Mouse (Mus musculus) kidney, postnatal 0 days (tissue): ENCODE results near the gene Serinc5. TPM values are rescaled to one million over a fixed set of nuclear protein-coding genes. Genes with fewer than 3 reads are reported as not detected.
"Not testable (repeated sequence)": the region's sequence is repeated elsewhere in the genome, so short reads cannot be mapped to it uniquely, and the experiment has no call there.

Experiments used
- ATAC-seq: fragments of 200-750 bp; cut with Nextera tagmentation; replicated peaks from 2 replicates; pipeline ENCODE4 v1.8.0; 2017; ENCODE audit warnings: low read depth, moderate number of reproducible peaks, moderate TSS enrichment, moderate library complexity; ENCODE audit not compliant: low FRiP score
- DNase-seq: peaks from one replicate; pipeline ENCODE4 v3.0.0-alpha.2; 2016; ENCODE audit warnings: low spot score
- H3K27ac ChIP-seq: fragments of 300-500 bp; sonication (generic); 2 replicates; pipeline ENCODE4 v1.5.1; 2014; ENCODE audit warnings: mild to moderate bottlenecking
- H3K27me3 ChIP-seq: fragments of 300-500 bp; sonication (generic); 2 replicates; pipeline ENCODE4 v1.6.1; 2014; ENCODE audit warnings: low read length, mixed read lengths; ENCODE audit not compliant: insufficient read depth
- H3K36me3 ChIP-seq: fragments of 300-500 bp; sonication (generic); 2 replicates; pipeline ENCODE4 v1.6.1; 2014; ENCODE audit warnings: low read length, mixed read lengths; ENCODE audit not compliant: insufficient read depth
- H3K4me1 ChIP-seq: fragments of 300-500 bp; sonication (generic); replicated peaks from 2 replicates; pipeline ENCODE4 v1.6.1; 2014; ENCODE audit warnings: antibody characterized with exemption, low read length, mixed read lengths; ENCODE audit not compliant: insufficient read depth
- H3K4me2 ChIP-seq: fragments of 300-500 bp; sonication (generic); 2 replicates; pipeline ENCODE4 v1.6.1; 2014; ENCODE audit warnings: mild to moderate bottlenecking, low read length, moderate library complexity, mixed read lengths
- H3K4me3 ChIP-seq: fragments of 300-500 bp; sonication (generic); replicated peaks from 2 replicates; pipeline ENCODE4 v1.5.1; 2014; ENCODE audit warnings: low read depth, low read length
- H3K9ac ChIP-seq: fragments of 300-500 bp; sonication (generic); 2 replicates; pipeline ENCODE4 v1.6.1; 2014; ENCODE audit warnings: low read depth, low read length
- H3K9me3 ChIP-seq: fragments of 300-500 bp; sonication (generic); replicated peaks from 2 replicates; pipeline ENCODE4 v1.6.1; 2016; ENCODE audit warnings: low read length, inconsistent platforms, mixed read lengths
- CTCF ChIP-seq: IDR thresholded peaks from 2 replicates; pipeline ENCODE4 v1.5.1; 2016; ENCODE audit warnings: antibody characterized with exemption, low read depth, mild to moderate bottlenecking, moderate library complexity
- WGBS: fragments of 180-500 bp; shearing (Covaris S2); extraction: QIAGEN DNeasy Blood & Tissue Kit; methylation state at CpG from one replicate; pipeline ENCODE4 v1.1.7; 2014; 5-methylcytosine and 5-hydroxymethylcytosine counted together
- polyA plus RNA-seq: library from polyadenylated mRNA; unstranded; fragments of >200 nt; fragmentation: Nextera tagmentation; extraction: Ambion mirVana; gene quantifications from 2 replicates; pipeline ENCODE4 v1.2.1, GENCODE M21; 2015

Gene Serinc5
- polyA plus RNA-seq, 1 experiment from 2014 or later = 14.8 TPM

GRCm38 (mm10) chr13:92683464-92683863 is 72.6 kb downstream of the Serinc5 start:
- 59% methylated on average over 4 of the region's 4 CpGs for WGBS
- no peaks in the 10 kb centered on the region; the same call in 1 of the 2 replicates for H3K4me1 ChIP-seq
- ATAC-seq (no peak), DNase-seq (no peak)
- no peak overlapping the region for H3K27ac ChIP-seq
- no peak overlapping the region for H3K4me3 ChIP-seq
- no peaks in the 10 kb centered on the region for H3K27me3 ChIP-seq
- TF ChIP-seq CTCF = no peak
- no peak overlapping the region for H3K4me2 ChIP-seq
- no peaks in the 10 kb centered on the region for H3K9me3 ChIP-seq
- no peak overlapping the region for H3K9ac ChIP-seq
- 0 out of 2 replicates have a peak, but pooled peaks cover 10% of the 10 kb centered on the region for H3K36me3 ChIP-seq

DNA sequence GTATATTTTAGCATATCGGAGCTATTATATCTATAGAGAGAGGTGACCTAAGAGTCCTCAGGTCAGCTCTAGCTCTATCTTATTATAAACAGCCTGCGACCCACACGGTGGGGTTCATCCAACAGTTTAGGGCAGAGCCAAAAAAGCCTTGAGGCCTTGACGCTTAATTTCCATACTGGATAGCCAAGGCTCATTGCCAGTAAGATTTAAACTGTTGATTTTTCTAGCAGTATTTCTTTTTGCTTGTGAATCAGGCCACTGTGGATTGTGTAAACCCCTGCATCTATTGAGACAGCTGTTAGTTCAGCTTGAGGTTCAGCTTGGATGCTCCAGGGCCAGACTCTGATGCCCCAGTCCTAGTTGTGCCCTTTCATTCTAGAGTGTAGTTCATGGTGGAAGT is 73.4 kb downstream of the Serinc5 start:
- ATAC-seq = no peak
- H3K27ac ChIP-seq = no peak overlapping the region
- no peak for TF ChIP-seq CTCF
- no peak for DNase-seq
- H3K4me3 ChIP-seq = no peak overlapping the region
- no peaks in the 10 kb centered on the region for H3K9me3 ChIP-seq
- H3K4me2 ChIP-seq = no peak overlapping the region
- H3K4me1 ChIP-seq = no peaks in the 10 kb centered on the region; the same call in 1 of the 2 replicates
- H3K9ac ChIP-seq = no peak overlapping the region
- 75% methylated on average over 4 of the region's 4 CpGs for WGBS
- H3K36me3 ChIP-seq = 0 out of 2 replicates have a peak, but pooled peaks cover 12% of the 10 kb centered on the region
- H3K27me3 ChIP-seq = no peaks in the 10 kb centered on the region

DNA sequence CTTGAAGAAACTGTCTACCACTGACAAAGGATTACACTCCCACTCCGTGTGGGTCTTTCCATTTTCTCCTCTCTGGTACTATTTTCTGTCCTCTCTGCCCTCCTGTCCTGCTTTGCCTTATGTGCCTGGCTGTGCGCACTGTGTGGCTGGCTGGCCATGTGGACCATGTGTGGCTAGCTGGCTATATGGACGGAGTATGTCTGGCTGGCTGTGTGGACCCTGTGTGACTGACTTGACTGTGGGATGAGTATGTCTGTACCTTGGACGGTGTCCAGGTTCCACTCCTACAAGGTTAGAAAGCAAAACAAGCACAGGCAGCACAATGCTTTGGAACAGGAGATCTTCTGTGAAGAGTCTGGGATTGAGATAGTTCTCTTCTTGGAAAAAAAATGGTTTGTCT is 74.4 kb downstream of the Serinc5 start:
- Histone ChIP-seq H3K4me1 (no peaks in the 10 kb centered on the region; the same call in 1 of the 2 replicates), H3K9me3 (no peaks in the 10 kb centered on the region), H3K4me2 (no peak overlapping the region), H3K27me3 (no peaks in the 10 kb centered on the region), H3K36me3 (0 out of 2 replicates have a peak, but pooled peaks cover 12% of the 10 kb centered on the region), H3K4me3 (no peak overlapping the region), H3K27ac (no peak overlapping the region), H3K9ac (no peak overlapping the region)
- WGBS = 77% methylated on average over 4 of the region's 4 CpGs
- no peak for TF ChIP-seq CTCF
- ATAC-seq (no peak), DNase-seq (no peak)

DNA sequence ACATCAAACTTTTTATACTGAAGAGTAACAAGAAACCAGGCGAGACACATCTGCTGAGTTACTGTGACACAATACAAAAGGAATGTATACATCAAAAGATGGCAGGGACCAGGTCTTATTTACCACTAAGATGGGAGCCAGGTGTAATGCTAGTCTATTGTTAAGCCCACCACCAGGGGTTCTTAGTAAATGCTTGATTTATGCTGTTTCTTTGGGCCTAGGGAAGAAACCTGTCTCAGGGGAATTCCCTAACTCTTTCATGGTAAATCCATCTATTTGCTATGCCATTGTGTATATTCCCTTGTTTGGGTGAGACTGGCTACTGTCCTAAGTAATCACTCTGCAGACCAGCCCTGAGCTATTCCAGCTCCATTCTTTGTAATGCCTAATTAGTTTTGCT is 76.3 kb downstream of the Serinc5 start:
- ATAC-seq, H3K9me3 ChIP-seq, H3K4me3 ChIP-seq, DNase-seq, H3K4me2 ChIP-seq, H3K4me1 ChIP-seq, H3K9ac ChIP-seq, H3K27ac ChIP-seq, H3K27me3 ChIP-seq: not testable (repeated sequence)
- H3K36me3 ChIP-seq = peaks cover 12% of the 10 kb centered on the region; the same call in 1 of the 2 replicates
- 87% methylated on average over 1 of the region's 1 CpGs for WGBS

GRCm38 (mm10) chr13:92689061-92689460 is 78.2 kb downstream of the Serinc5 start:
- Histone ChIP-seq H3K27ac (no peak overlapping the region), H3K36me3 (peaks cover 12% of the 10 kb centered on the region; the same call in 1 of the 2 replicates), H3K4me3 (no peak overlapping the region), H3K4me1 (no peaks in the 10 kb centered on the region; the same call in 1 of the 2 replicates), H3K9me3 (no peaks in the 10 kb centered on the region), H3K9ac (no peak overlapping the region), H3K27me3 (no peaks in the 10 kb centered on the region), H3K4me2 (no peak overlapping the region)
- DNase-seq (no peak), ATAC-seq (no peak)
- WGBS = 76% methylated on average over 2 of the region's 2 CpGs
- TF ChIP-seq CTCF = no peak

DNA sequence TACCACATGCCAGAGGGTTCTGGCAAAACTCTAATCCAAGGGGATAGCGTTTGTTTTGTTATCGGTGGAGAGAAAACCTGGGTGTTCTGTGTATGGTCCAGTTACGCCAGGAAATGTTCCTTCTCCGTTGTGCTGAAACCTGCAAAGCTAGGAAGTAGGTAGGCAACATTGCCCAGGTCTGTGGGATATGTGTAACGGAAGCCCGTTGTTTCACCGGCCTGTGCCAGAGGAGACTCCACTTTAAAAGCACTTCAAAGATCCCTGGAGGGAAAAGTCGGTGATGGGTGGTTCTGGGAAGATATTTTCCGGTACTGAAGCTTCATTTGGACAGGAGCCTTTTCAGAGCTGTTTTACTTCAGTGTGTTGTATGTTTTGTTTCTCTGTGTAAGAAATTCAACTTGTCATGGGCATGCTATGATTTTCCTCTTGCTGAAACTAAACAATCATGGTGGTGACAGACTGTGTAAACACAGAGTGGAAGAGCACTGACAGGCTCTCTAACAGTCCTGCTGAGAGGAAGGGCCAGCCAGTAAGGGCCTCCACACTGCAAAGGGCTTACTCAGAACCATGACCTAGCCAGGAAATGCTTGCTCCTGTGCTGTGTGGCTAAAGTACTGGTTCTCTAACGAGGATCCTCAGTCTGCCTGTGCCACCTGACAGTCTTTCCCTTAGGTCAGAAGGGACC is 83.1 kb downstream of the Serinc5 start:
- Histone ChIP-seq H3K4me1 (no peaks in the 10 kb centered on the region), H3K36me3 (no peaks in the 10 kb centered on the region; the same call in 1 of the 2 replicates), H3K4me2 (no peak overlapping the region), H3K9me3 (no peaks in the 10 kb centered on the region), H3K27me3 (no peaks in the 10 kb centered on the region), H3K9ac (no peak overlapping the region), H3K27ac (no peak overlapping the region), H3K4me3 (no peak overlapping the region)
- ATAC-seq (no peak), DNase-seq (no peak)
- WGBS = 81% methylated on average over 10 of the region's 10 CpGs
- TF ChIP-seq CTCF = no peak
